Mouse (Mus musculus) Patski (cell line): ENCODE measurements around the gene Prr5. TPM values are rescaled to one million over a fixed set of nuclear protein-coding genes. Genes with fewer than 3 reads are reported as not detected.
"Not testable (repeated sequence)": the region's sequence is repeated elsewhere in the genome, so short reads cannot be mapped to it uniquely, and the experiment has no call there.

Source experiments
- ATAC-seq: fragments of 100-300 bp; one replicate; pipeline ENCODE4 v1.8.0; 2021
- CTCF ChIA-PET: fragments of 350-600 bp; sonication (Branson Sonifier 250); formaldehyde crosslinking; loops from one replicate; lab custom pipeline; 2022; ENCODE audit warnings: inconsistent platforms; lab: Charles Lee
- POLR2A ChIA-PET: fragments of 350-600 bp; sonication (Branson Sonifier 250); formaldehyde crosslinking; loops from one replicate; lab custom pipeline; 2022; ENCODE audit warnings: antibody characterized with exemption, inconsistent platforms; lab: Charles Lee
- DNase-seq: peaks from one replicate; pipeline ENCODE4 v3.0.0-alpha.2; 2011; ENCODE audit warnings: low read depth, low spot score
- H3K27me3 ChIP-seq: fragments of 371-371 bp; one replicate; pipeline ENCODE4 v1.5.1; 2021
- CTCF ChIP-seq: fragments of 100-300 bp; IDR thresholded peaks from one replicate; pipeline ENCODE4 v1.5.1; 2021
- in situ Hi-C: fragments of 300-500 bp; cut with MboI; formaldehyde crosslinking; loops from 3 replicates; pipeline ENCODE4 v1.11.1; 2018; ENCODE audit warnings: low pct_unique_long_range_greater_than_20kb, mixed read lengths
- polyA plus RNA-seq: library from polyadenylated mRNA; unstranded; gene quantifications from one replicate; pipeline ENCODE4 v1.2.3, GENCODE M21; 2021

The Prr5 gene
- polyA plus RNA-seq, 1 experiment from 2014 or later: 15.6 TPM

DNA sequence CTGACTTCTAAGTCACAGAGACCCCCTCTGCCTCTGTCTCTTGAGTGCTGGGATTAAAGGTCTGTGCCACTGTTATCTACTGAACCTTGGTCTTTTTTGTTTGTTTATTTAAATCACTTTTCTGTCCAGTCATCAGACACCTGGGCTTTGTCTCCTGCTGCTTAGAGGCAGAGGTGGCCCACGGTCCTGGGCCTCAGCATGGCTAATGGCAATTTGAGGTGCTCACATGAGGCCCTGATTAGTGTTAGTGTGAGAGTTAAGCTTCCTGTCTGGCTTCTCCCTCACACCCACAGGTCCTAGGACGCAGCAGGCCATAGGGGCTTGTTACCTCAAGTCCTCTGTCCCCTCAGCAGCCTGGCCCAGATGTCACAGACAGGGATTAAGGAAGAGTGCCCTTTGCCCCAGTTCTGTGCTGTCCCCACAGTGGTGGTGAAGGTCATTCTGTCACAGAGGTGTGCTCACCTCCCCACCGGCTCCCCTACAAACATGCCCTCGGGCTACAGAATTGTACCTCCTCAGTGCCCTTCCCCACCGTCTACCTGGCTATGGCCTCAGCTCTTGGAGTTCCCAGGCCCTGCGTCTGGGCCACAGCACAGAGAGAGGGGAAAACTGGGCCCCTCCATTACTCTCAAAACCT is 37.7 kb downstream of the Prr5 start:
- ChIA-PET POLR2A (no interaction called here), CTCF (no interaction called here)
- no peaks in the 10 kb centered on the region for H3K27me3 ChIP-seq
- TF ChIP-seq CTCF: no peak
- ATAC-seq (no peak), DNase-seq (no peak)
- in situ Hi-C loops: no loop called here

DNA sequence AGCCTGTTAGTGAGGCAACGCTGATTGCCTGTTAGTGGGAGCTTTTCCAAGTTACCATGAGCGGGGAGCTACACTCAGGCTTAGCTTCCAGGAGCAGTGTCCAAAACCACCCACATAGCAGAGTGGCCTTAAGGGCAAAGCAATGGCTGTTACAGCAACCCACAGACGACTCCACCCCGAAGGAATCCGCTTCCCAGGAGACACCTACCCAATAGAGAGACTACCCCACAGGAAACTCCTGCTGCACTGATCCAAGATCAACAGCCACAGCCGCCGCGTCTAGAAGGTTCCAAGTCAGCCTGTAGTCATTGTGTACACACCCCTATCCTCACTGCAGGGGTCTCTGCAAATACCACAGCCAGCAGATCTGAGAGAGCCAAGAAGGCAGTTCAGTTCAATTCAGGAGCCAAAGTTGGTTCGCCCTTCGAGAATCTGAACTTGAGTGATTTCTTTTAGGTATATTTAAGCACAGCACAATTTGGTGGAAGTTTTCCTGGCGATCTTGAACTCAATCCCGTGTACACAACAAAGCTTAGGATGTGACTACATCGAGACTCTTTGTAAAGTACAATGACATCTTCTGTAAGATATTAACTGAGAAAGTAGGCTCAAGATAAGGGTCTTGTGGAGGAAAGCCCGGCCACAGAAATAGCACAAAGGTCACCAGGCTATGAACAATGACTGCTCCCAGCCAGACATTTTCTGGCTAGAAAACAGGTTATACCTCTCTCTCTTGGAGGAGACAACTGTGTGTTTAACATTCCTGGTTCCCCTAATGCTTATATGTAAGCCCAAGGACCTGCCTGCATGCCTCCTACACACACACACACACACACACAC is 43.4 kb downstream of the Prr5 start:
- no peaks in the 10 kb centered on the region for H3K27me3 ChIP-seq
- no peak for DNase-seq
- TF ChIP-seq CTCF: no peak

DNA sequence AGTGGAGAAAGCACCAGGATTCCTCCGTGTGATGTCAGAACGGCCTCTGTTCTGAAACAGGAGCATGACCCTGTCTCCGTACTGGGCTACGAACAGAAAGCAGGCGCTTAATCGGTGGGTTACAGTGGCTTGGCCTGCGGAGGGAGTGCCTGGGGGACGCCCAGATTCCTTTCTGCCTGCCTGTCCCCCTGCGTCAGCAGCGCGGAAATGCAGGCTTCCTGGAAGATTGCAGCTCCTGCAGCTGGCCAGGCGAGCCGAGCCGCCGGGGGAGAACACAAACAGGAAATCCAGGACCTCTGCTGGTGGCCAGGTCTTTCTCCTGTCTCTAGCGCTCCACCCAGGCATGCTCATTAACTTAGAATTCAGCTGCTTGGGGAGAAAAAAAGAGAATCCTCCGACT is 45.3 kb downstream of the Prr5 start:
- H3K27me3 ChIP-seq: no peaks in the 10 kb centered on the region
- in situ Hi-C loops: no loop called here
- no peak for TF ChIP-seq CTCF
- ChIA-PET POLR2A (interaction anchor here (0.8 kb wide), 1 partner anchor 328 kb away, joined by 5 read pairs; no protein-coding TSS in a partner anchor), CTCF (no interaction called here)
- ATAC-seq (peak; percentile 90), DNase-seq (peak; percentile 61)

More for the DNA sequence above, 43.4 kb downstream of the Prr5 start:
- ATAC-seq: no peak
- POLR2A ChIA-PET: interaction anchor here (1.6 kb wide), 1 partner anchor 14 kb away, joined by 3 read pairs; no protein-coding TSS in a partner anchor
- in situ Hi-C loops: no loop called here
- CTCF ChIA-PET: interaction anchor here (2.3 to 4.8 kb wide), 2 partner anchors 11 to 41 kb away, joined by 7 to 25 read pairs; no protein-coding TSS in a partner anchor

DNA sequence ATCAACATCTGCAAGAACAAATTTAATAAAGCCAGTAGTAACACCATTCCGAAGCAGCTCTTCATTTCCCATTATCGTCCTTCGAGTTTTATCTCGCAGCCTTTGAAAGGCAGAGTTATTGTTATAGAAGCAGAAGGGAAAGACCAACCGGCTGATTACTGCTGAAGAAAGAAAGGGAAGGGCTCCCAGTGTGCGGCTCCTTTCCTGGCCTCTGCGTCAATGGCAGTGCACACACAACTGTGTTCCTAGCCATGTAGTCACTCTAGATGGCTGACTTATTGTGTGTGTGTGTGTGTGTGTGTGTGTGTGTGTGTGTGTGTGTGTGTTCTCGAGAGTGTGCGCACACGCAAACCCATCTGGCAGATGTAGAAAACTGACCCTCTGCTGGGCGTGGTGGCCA is 45.7 kb downstream of the Prr5 start:
- TF ChIP-seq CTCF: no peak
- peak; percentile 9 for ATAC-seq
- H3K27me3 ChIP-seq: no peaks in the 10 kb centered on the region
- POLR2A ChIA-PET: interaction anchor here (0.8 kb wide), 1 partner anchor 327 kb away, joined by 5 read pairs; no protein-coding TSS in a partner anchor
- DNase-seq: no peak
- in situ Hi-C loops: no loop called here
- CTCF ChIA-PET: no interaction called here

DNA sequence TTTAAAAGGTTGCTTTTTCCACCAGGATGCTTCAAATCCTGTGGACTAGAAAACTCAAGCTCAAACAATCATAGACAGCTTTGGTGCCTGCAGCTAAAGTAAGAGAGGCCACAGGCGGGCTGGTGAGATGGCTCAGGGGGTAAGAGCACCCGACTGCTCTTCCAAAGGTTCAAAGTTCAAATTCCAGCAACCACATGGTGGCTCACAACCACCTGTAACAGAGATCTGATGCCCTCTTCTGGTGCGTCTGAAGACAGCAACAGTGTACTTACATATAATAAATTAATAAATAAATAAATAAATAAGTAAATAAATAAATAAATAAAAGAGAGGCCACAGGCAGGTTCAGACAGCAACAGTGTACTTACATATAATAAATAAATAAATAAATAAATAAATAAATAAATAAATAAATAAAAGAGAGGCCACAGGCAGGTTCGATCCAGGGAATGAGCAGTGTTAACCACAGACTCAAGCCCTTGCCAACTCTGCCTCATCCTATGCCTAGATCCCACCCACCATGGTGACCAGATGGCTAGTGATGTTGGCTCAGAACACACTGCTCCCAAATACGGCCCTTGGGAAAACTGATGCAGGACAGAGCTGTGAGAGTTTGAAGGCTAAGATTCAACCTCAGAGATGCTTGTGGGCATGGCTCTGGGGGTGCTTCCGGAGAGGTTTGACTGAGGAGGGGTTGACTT is 48.3 kb downstream of the Prr5 start:
- POLR2A ChIA-PET, DNase-seq, in situ Hi-C loops, H3K27me3 ChIP-seq, ATAC-seq: not testable (repeated sequence)
- CTCF ChIA-PET: interaction anchor here (1.1 kb wide), 2 partner anchors 16 to 26 kb away, joined by 3 read pairs; no protein-coding TSS in a partner anchor

DNA sequence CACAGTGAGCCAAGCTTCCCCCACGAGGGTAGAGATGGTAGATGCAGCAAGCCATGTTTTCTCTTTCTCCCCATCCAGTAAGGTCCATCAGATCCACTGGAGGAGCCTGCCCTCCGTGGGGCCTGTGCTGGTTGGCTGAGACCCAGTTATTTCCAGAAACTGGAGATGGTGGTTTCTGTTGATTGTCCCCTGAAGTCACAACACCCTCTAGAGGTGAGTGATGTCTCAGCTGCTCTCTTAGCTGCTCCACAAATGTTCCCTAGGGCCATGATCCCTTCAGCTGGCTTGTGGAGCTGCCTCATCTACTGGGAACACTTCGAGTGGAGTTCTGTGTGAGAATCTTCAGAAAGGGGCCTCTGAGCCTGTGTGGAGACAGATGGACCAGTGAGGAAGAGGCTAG is 49.4 kb downstream of the Prr5 start:
- POLR2A ChIA-PET: no interaction called here
- no peak for ATAC-seq

DNA sequence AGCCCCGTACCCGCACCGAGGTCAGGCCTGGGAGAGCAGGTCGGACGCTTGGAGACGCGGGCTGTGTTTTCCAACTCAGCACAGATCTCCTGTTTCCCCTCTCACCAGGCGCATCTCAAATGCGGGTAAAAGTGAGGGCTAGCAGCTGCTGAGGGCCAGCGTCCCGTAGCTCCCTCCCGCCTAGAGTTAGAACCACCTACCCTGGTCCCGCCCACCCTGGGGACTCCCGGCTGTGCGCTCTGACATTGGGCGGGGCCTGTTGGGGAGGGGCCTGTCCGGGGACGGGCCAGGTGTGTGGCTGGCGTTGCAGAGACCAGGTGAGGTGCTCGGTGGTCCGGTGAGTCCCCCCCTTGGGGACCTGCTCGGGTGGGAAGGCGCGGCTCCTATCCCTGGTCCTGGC is 50.4 kb downstream of the Prr5 start, which contains the start of gene Arhgap8:
TSS of gene Arhgap8 (plus strand) at position 262 of the 400 bp plus-strand sequence.
- in situ Hi-C loops: no loop called here
- CTCF ChIA-PET: no interaction called here
- no peak for ATAC-seq
- no peaks in the 10 kb centered on the region for H3K27me3 ChIP-seq
- no peak for TF ChIP-seq CTCF
- DNase-seq: no peak
- POLR2A ChIA-PET: no interaction called here

More for the DNA sequence above, 49.4 kb downstream of the Prr5 start:
- in situ Hi-C loops: no loop called here
- H3K27me3 ChIP-seq: no peaks in the 10 kb centered on the region
- DNase-seq: no peak
- CTCF ChIA-PET: interaction anchor here (1.1 kb wide), 1 partner anchor 17 kb away, joined by 3 read pairs; no protein-coding TSS in a partner anchor
- no peak for TF ChIP-seq CTCF

DNA sequence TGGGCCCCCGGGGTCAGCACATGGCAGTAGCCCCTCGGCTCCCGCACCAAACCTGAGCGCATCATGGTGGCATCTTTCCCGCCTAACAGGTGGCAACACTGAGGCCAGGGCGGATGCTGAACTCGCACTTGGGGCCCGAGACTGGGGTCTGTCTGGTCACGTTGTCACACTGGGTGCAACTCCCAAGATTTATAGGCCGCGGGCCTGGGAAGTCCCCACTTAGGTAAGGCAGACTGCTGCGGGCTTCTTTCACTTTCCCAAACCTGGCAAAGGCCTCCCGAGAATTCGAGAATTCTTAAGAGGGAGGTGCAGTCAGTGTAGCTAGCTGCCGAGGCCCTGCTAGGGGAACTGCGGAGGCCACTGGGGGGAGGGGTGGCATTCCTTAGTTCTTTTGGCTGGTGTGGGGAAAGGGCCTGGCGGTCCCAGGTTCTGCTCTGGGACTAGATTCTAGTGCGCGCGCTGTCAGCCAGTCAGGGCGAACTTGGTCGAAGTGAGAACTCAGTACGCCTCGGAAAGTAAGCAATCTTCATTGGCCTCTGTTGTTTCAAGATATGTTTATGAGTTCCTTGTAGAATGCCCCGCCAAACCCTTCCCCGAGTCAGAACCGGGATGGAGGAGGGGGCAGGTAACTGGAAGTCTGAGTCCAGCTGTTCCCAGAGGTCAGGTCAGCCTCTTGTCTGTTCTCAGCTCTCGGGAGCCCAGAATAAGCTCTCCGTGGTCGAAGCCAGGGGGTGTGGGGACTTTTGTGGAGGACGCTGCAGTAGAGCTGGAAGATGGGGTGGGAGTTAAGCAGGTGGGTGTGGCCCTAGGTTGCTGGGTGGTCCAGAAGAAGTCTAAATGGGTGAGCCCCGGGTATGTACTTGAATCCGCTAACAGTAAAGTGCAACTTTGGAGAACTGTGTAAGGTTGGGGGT is 51.1 kb downstream of the Prr5 start:
- ChIA-PET CTCF (no interaction called here), POLR2A (no interaction called here)
- no peak for TF ChIP-seq CTCF
- DNase-seq: no peak
- in situ Hi-C loops: no loop called here
- ATAC-seq: no peak
- H3K27me3 ChIP-seq: no peaks in the 10 kb centered on the region

DNA sequence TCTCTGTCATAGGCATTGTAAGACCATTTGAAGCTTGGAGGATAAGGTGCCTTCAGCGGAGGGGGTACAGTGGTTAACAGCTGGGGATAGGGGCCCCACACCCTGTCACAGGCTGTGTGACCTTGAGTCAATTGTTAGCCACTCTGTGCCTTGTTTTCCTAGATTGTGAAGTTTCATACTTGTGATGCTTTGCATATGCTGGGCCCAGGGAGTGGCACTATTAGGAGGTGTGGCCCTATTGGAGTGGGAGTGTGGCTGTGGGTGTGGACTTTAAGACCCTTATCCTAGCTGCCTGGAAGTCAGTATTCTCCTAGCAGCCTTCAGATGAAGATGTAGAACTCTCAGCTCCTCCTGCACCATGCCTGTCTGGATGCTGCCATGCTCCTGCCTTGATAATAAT is 54.2 kb downstream of the Prr5 start:
- ATAC-seq, DNase-seq, H3K27me3 ChIP-seq, in situ Hi-C loops: not testable (repeated sequence)
- ChIA-PET POLR2A (interaction anchor here (0.5 kb wide), 1 partner anchor 45 kb away, joined by 4 read pairs; no protein-coding TSS in a partner anchor), CTCF (interaction anchor here (1.2 kb wide), 1 partner anchor 94 kb away, joined by 3 read pairs; no protein-coding TSS in a partner anchor)
